Mouse (Mus musculus): ENCODE results near the gene Tuba1c. TPM values are rescaled to one million over a fixed set of nuclear protein-coding genes. Genes with fewer than 3 reads are reported as not detected.
"Not testable (repeated sequence)": the region's sequence is repeated elsewhere in the genome, so short reads cannot be mapped to it uniquely, and the experiment has no call there.

Gene Tuba1c
- polyA plus RNA-seq, 1 experiment: 294 TPM

- 98% methylated on average over 5 of the region's 5 CpGs for WGBS
- Histone ChIP-seq H3K4me1 (replicated peaks; ENCODE audit: control insufficient read depth, insufficient read depth, low read length) (no peaks in the 10 kb centered on the region), H3K27me3 (ENCODE audit: control insufficient read depth, insufficient read depth, low read length) (no peaks in the 10 kb centered on the region)
Measured at GRCm38 (mm10) chr15:99038797-99039196, 9.1 kb downstream of the Tuba1c start.

DNA sequence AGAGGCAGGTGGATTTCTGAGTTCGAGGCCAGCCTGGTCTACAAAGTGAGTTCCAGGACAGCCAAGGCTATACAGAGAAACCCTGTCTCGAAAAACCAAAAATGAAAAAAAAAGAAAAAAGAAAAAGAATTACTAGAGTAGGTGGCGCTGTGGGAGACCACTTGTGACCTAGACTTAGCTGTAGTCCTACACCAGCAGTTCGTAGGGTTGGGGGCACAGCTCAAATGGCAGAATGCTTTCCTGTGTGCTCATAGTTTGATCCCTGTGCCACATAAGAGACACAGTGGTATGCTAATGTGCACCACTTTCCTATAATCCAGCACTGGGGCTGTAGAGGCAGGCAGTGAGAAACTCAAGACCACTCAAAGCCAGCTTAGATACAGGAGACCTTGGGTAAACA, 9.6 kb downstream of the Tuba1c start:
- no peak for DNase-seq
- Histone ChIP-seq H3K4me1 (replicated peaks; ENCODE audit: control insufficient read depth, insufficient read depth, low read length) (no peaks in the 10 kb centered on the region), H3K27ac (ENCODE audit: control insufficient read depth, insufficient read depth, low read length) (no peak overlapping the region), H3K4me3 (ENCODE audit: control insufficient read depth, insufficient read depth, low read length) (no peak overlapping the region), H3K36me3 (ENCODE audit: control insufficient read depth, insufficient read depth, low read length) (peaks cover 32% of the 10 kb centered on the region), H3K27me3 (ENCODE audit: control insufficient read depth, insufficient read depth, low read length) (no peaks in the 10 kb centered on the region)
- TF ChIP-seq POLR2A (IDR thresholded peaks at IDR 0.05; ENCODE audit: control insufficient read depth, extremely low read depth, insufficient read depth, low read length, poor library complexity): no peak
- no peak for TF ChIP-seq CTCF (IDR thresholded peaks at IDR 0.05; ENCODE audit: borderline replicate concordance, control insufficient read depth, extremely low read depth, insufficient read depth, low read length, poor library complexity)
- WGBS: 89% methylated on average over 4 of the region's 4 CpGs

More at GRCm38 (mm10) chr15:99038797-99039196, 9.1 kb downstream of the Tuba1c start:
- TF ChIP-seq POLR2A (IDR thresholded peaks at IDR 0.05; ENCODE audit: control insufficient read depth, extremely low read depth, insufficient read depth, low read length, poor library complexity) (no peak), CTCF (IDR thresholded peaks at IDR 0.05; ENCODE audit: borderline replicate concordance, control insufficient read depth, extremely low read depth, insufficient read depth, low read length, poor library complexity) (no peak)
- Histone ChIP-seq H3K27ac (ENCODE audit: control insufficient read depth, insufficient read depth, low read length) (no peak overlapping the region), H3K4me3 (ENCODE audit: control insufficient read depth, insufficient read depth, low read length) (no peak overlapping the region), H3K36me3 (ENCODE audit: control insufficient read depth, insufficient read depth, low read length) (peaks cover 32% of the 10 kb centered on the region)
- no peak for DNase-seq

GRCm38 (mm10) chr15:99039996-99040919, 10.6 kb downstream of the Tuba1c start:
- Histone ChIP-seq H3K36me3 (ENCODE audit: control insufficient read depth, insufficient read depth, low read length) (peaks cover 23% of the 10 kb centered on the region), H3K27ac (ENCODE audit: control insufficient read depth, insufficient read depth, low read length) (no peak overlapping the region), H3K27me3 (ENCODE audit: control insufficient read depth, insufficient read depth, low read length) (no peaks in the 10 kb centered on the region), H3K4me3 (ENCODE audit: control insufficient read depth, insufficient read depth, low read length) (no peak overlapping the region), H3K4me1 (replicated peaks; ENCODE audit: control insufficient read depth, insufficient read depth, low read length) (no peaks in the 10 kb centered on the region)
- WGBS: 82% methylated on average over 26 of the region's 26 CpGs
- DNase-seq: no peak
- TF ChIP-seq CTCF (IDR thresholded peaks at IDR 0.05; ENCODE audit: borderline replicate concordance, control insufficient read depth, extremely low read depth, insufficient read depth, low read length, poor library complexity) (no peak), POLR2A (IDR thresholded peaks at IDR 0.05; ENCODE audit: control insufficient read depth, extremely low read depth, insufficient read depth, low read length, poor library complexity) (no peak)

DNA sequence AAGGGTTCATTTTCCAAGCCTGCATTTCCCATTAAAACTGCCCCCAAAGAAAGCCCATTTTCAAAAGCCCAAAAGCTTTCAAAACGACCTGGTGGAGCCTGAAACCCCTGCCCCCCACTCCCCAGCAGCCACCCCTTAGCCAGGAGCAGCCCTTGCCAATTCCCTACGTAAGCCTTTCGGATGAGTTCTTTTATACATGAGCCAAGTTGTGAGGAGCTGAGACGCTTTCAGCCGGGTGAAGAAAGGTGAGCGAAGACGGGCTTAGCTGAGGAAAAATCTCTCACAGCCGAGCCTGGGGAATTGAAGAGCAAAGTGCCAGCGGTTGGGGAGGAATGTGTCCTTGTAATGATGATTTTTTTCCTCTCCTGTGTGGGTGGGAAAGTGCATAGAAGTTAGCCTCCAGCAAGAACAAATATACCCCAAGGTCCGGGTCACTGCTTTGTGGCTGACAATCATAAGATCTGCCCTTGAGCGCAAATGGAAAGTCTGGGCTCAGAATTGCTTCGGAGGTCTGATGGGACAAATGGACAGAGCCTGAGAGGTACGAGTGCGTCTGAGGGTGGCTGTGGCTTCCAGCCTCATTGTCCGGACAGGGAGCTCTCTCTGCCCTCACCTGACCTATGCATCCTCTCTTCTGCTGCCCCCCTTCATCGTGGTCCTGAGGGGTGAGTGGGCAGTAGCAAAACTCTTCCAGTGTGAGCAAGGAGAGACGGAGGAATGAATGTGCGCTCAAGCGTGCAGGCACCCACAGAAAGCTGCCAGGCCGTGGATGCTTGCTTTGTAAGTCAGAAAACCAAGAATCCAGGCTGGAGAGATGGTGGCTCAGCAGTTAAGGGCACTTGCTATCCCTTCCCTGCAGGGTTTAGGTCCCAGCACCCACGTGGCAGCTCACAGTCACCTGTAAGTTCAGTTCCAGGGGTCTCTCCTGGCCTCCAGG, 11.5 kb downstream of the Tuba1c start:
- 84% methylated on average over 21 of the region's 21 CpGs for WGBS
- peaks cover 14% of the 10 kb centered on the region for H3K36me3 ChIP-seq (ENCODE audit: control insufficient read depth, insufficient read depth, low read length)
- no peak for DNase-seq
- H3K27ac ChIP-seq (ENCODE audit: control insufficient read depth, insufficient read depth, low read length): no peak overlapping the region
- no peaks in the 10 kb centered on the region for H3K4me1 ChIP-seq (replicated peaks; ENCODE audit: control insufficient read depth, insufficient read depth, low read length)
- TF ChIP-seq POLR2A (IDR thresholded peaks at IDR 0.05; ENCODE audit: control insufficient read depth, extremely low read depth, insufficient read depth, low read length, poor library complexity): no peak
- TF ChIP-seq CTCF (IDR thresholded peaks at IDR 0.05; ENCODE audit: borderline replicate concordance, control insufficient read depth, extremely low read depth, insufficient read depth, low read length, poor library complexity): no peak
- no peak overlapping the region for H3K4me3 ChIP-seq (ENCODE audit: control insufficient read depth, insufficient read depth, low read length)
- no peaks in the 10 kb centered on the region for H3K27me3 ChIP-seq (ENCODE audit: control insufficient read depth, insufficient read depth, low read length)

DNA sequence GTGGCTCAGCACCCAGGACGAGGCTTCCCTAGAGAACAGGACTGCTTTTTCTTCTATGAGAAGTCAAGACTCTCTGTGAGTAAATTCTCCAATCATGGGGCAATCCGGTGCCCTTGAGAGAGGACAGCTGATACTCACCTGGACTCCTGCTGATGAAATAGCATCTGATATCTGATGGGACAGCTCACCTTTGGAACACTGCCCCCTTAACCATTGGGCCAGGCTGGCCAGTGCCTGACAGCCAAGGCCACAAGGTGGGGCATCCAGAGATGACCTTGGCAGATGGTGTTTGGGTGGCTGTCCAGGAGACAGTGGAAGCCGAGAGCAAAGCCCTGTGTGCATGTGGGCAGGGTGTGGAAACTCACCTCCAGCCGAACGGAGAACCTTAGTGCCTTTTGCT, 12.6 kb downstream of the Tuba1c start:
- H3K36me3 ChIP-seq (ENCODE audit: control insufficient read depth, insufficient read depth, low read length): peaks cover 9% of the 10 kb centered on the region
- no peak for DNase-seq
- WGBS: 93% methylated on average over 5 of the region's 5 CpGs
- H3K4me3 ChIP-seq (ENCODE audit: control insufficient read depth, insufficient read depth, low read length): no peak overlapping the region
- H3K4me1 ChIP-seq (replicated peaks; ENCODE audit: control insufficient read depth, insufficient read depth, low read length): no peaks in the 10 kb centered on the region
- H3K27ac ChIP-seq (ENCODE audit: control insufficient read depth, insufficient read depth, low read length): no peak overlapping the region
- H3K27me3 ChIP-seq (ENCODE audit: control insufficient read depth, insufficient read depth, low read length): no peaks in the 10 kb centered on the region
- TF ChIP-seq CTCF (IDR thresholded peaks at IDR 0.05; ENCODE audit: borderline replicate concordance, control insufficient read depth, extremely low read depth, insufficient read depth, low read length, poor library complexity) (no peak), POLR2A (IDR thresholded peaks at IDR 0.05; ENCODE audit: control insufficient read depth, extremely low read depth, insufficient read depth, low read length, poor library complexity) (no peak)

DNA sequence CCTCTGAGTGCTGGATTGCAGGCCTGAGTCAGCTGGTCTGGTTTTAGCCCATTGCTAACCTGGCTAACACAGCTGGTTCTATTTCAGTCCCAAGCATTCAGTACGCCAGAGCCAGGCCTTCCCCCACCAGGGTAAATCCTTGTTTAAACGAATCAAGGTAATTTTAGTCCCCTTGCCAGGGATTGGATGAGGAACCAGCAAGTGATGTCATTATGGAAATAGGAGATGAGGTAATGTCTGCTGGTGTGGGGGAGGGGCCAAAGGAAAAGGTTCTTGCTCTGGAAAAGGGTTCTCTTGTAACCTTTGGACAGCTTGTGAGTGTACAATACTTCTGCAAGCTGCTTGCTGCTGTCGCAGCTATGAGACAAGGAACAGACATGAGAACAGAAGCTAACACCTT, 15.2 kb downstream of the Tuba1c start:
- DNase-seq: no peak
- Histone ChIP-seq H3K27ac (ENCODE audit: control insufficient read depth, insufficient read depth, low read length) (no peak overlapping the region), H3K27me3 (ENCODE audit: control insufficient read depth, insufficient read depth, low read length) (no peaks in the 10 kb centered on the region), H3K36me3 (ENCODE audit: control insufficient read depth, insufficient read depth, low read length) (no peaks in the 10 kb centered on the region), H3K4me1 (replicated peaks; ENCODE audit: control insufficient read depth, insufficient read depth, low read length) (no peaks in the 10 kb centered on the region), H3K4me3 (ENCODE audit: control insufficient read depth, insufficient read depth, low read length) (no peak overlapping the region)
- 87% methylated on average over 3 of the region's 3 CpGs for WGBS
- TF ChIP-seq CTCF (IDR thresholded peaks at IDR 0.05; ENCODE audit: borderline replicate concordance, control insufficient read depth, extremely low read depth, insufficient read depth, low read length, poor library complexity) (no peak), POLR2A (IDR thresholded peaks at IDR 0.05; ENCODE audit: control insufficient read depth, extremely low read depth, insufficient read depth, low read length, poor library complexity) (no peak)

- not testable (repeated sequence) for H3K27me3 ChIP-seq (ENCODE audit: control insufficient read depth, insufficient read depth, low read length); H3K4me1 ChIP-seq (replicated peaks; ENCODE audit: control insufficient read depth, insufficient read depth, low read length); H3K36me3 ChIP-seq (ENCODE audit: control insufficient read depth, insufficient read depth, low read length); H3K4me3 ChIP-seq (ENCODE audit: control insufficient read depth, insufficient read depth, low read length); DNase-seq; H3K27ac ChIP-seq (ENCODE audit: control insufficient read depth, insufficient read depth, low read length)
- 96% methylated on average over 6 of the region's 6 CpGs for WGBS
Measured at GRCm38 (mm10) chr15:99045734-99046133, 16.0 kb downstream of the Tuba1c start.

All from thymus, adult 2 months (tissue).